Mouse (Mus musculus) spleen, postnatal 4 days (tissue): ENCODE results near the gene Kbtbd6.
A peak's percentile ranks its signal among the peaks of the same experiment; 100 is the strongest.

Experiments
- DNase-seq, 2 experiments: peaks; one replicate each; pipeline ENCODE4 v3.0.0; 2022; ENCODE audit warnings: low spot score in 2 of 2

The Kbtbd6 gene

GRCm38 (mm10) chr14:79481339-79482151, 29.9 kb downstream of the Kbtbd6 start, which contains the start of gene Wbp4:
Wbp4 (minus strand) TSS chr14:79481520.
- peak; percentile 93 to 97 for DNase-seq

- DNase-seq: no peak
These were observed 30.6 kb downstream of the Kbtbd6 start for GRCm38 (mm10) chr14:79482251-79482661.

GRCm38 (mm10) chr14:79482747-79483355, 31.2 kb downstream of the Kbtbd6 start:
- DNase-seq: no peak

- DNase-seq: no peak
These were observed 32.0 kb downstream of the Kbtbd6 start for GRCm38 (mm10) chr14:79483611-79484120.

- DNase-seq: no peak
These were observed 35.0 kb downstream of the Kbtbd6 start for GRCm38 (mm10) chr14:79486617-79486992.

- DNase-seq: peak; percentile 33 to 71
These were observed 35.5 kb downstream of the Kbtbd6 start for GRCm38 (mm10) chr14:79486993-79487731.

- no peak for DNase-seq
These were observed 36.9 kb downstream of the Kbtbd6 start for GRCm38 (mm10) chr14:79488531-79488930.

GRCm38 (mm10) chr14:79489150-79489549, 37.5 kb downstream of the Kbtbd6 start:
- DNase-seq: no peak

GRCm38 (mm10) chr14:79490246-79490645, 38.6 kb downstream of the Kbtbd6 start:
- DNase-seq: no peak

GRCm38 (mm10) chr14:79494349-79494748, 42.7 kb downstream of the Kbtbd6 start:
- DNase-seq: no peak

GRCm38 (mm10) chr14:79499326-79499725, 47.7 kb downstream of the Kbtbd6 start:
- no peak for DNase-seq

- no peak for DNase-seq
These were observed 49.1 kb downstream of the Kbtbd6 start for GRCm38 (mm10) chr14:79500756-79501155.

GRCm38 (mm10) chr14:79503371-79504075, 51.9 kb downstream of the Kbtbd6 start:
- DNase-seq: no peak
